Mouse (Mus musculus): ENCODE results near the gene Cbarp. TPM values are rescaled to one million over a fixed set of nuclear protein-coding genes. Genes with fewer than 3 reads are reported as not detected.

Gene Cbarp
- polyA plus RNA-seq, 1 experiment = 32.6 TPM

DNA sequence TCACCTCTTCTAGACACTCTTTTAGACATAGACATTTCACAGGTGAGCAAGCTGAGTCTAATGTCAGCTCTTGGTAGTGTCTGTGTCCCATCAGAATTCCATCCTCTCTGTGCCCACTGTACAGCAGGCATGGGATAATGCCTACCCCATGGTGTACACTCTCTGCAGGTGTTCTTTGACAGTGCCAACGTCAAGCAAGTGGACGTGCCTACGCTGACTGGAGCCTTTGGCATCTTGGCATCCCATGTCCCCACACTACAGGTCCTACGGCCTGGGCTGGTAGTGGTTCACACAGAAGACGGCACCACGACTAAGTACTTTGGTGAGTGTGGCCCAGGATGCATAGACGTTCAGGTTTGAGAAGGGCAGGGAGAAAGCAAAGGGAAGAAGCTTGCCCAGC lies 3.0 kb upstream of the Cbarp start:
- DNase-seq (ENCODE audit: low read depth) = no peak

DNA sequence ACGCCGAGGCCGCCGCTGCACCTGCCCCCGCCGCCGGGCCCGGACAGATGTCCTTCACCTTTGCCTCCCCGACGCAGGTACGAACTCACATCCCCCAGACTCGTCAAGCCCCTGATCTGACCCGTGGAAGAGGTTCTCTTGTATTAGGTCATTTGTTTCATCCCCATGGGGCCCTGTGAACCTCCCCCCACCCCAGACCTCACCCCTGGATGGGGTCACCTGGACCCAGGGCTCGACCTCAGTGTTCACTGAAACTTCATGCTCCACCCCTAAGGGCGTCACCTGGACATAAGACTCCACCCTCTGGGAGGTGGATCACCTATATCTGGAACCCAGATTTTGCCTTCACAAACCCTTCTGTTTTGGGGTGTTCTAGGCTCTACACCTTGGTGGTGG lies 1.9 kb upstream of the Cbarp start:
- DNase-seq (ENCODE audit: low read depth) = no peak

DNA sequence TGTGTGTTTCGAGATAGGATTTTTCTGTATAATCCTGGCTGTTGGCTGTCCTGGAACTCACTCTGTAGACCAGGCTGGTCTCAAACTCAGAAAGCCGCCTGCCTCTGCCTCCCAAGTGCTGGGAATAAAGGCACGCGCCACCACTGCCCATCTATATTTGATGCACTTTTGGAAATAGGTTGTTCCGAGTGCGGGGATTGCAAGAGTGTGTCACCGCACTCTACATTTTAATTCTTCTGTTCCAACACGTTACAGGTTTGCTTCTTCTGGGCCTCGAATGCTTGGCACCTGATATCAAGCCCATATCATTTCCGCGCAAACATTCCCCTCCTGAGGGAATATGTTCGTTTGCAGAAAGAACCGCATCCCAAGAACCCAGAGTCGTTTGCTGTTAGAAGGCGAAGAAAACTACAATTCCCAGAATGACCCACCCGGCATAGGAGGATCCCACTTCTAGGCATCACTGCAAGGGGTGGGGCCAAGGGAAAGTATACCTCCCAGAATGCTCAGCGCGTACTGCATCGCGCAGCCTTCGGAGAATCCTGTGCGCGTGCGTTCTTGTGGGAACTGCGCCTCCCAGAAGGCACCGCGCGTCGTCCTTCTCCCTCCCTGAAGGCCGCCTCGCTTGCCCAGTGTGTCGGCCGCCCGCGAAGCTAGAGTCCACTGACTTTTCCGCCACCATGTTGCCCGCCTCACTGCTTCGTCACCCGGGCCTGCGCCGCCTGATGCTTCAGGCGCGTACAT lies 1.3 kb upstream of the Cbarp start:
- DNase-seq (ENCODE audit: low read depth) = peak; percentile 88

DNA sequence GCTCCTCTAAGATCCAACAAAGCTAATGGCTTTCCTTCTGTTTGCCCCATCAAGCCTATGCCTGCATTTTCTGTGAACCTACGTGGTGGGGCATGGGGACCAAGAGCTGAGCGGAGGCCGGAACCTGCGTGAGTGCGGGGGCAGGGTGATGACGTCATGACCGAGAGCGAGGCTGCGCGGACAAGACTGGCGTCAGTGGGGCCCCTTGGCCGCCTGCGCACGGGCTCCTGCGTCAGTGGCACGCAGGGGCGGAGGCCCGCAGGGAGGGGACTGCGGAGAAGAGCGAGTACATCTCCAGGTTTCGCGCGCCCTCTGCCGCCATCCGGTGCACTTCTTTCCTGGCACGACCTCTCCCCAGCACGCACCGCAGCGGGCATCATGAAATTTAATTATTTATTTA lies 608 bp upstream of the Cbarp start:
- DNase-seq (ENCODE audit: low read depth) = no peak

DNA sequence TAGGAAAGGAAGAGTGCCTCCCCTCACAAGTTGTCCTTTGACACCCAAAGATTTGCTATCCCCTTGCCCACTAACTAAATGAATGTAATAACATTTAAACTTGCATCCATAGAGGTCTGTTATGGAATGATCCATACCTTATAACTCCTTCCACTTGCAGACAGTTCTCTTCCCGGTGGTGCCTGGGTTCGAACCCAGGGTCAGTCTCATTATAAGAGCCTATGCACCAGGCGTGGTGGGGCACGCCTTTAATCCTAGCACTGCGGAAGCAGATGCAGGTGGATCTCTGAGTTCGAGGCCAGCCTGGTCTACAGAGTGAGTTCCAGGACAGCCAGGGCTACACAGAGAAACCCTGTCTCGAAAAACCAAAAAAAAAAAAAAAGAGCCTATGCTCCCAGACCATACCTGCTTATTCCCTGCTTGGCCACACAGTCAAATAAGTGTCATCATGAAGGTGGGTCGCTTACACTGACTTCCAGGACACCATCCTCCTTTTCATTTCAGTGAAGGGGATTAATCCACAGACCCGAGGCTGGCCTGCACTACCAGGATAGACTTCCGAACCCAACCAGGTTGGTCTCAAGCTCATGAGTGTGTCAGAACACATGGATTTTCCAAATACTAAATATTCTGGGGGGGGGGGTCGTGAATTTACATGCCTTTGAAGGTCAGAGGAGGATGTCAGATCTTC lies 515 bp downstream of the Cbarp start:
- no peak for DNase-seq (ENCODE audit: low read depth)

DNA sequence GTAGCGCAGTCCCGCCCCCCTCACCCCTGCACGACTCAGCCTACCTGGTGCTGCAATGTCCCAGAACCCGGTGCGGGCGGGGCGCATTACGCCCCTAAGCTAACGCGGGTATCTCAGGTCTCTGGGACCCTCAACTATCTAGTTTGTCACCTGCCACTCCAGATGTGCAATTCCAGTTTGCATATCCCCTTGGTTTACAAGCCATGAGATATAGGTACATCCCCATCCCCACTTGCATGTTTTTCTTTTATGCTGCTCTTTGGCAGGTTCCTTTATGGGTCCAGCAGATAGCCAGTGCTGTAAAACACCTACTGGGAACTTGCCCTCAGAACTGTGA lies 1.2 kb downstream of the Cbarp start:
- DNase-seq (ENCODE audit: low read depth) = no peak

DNA sequence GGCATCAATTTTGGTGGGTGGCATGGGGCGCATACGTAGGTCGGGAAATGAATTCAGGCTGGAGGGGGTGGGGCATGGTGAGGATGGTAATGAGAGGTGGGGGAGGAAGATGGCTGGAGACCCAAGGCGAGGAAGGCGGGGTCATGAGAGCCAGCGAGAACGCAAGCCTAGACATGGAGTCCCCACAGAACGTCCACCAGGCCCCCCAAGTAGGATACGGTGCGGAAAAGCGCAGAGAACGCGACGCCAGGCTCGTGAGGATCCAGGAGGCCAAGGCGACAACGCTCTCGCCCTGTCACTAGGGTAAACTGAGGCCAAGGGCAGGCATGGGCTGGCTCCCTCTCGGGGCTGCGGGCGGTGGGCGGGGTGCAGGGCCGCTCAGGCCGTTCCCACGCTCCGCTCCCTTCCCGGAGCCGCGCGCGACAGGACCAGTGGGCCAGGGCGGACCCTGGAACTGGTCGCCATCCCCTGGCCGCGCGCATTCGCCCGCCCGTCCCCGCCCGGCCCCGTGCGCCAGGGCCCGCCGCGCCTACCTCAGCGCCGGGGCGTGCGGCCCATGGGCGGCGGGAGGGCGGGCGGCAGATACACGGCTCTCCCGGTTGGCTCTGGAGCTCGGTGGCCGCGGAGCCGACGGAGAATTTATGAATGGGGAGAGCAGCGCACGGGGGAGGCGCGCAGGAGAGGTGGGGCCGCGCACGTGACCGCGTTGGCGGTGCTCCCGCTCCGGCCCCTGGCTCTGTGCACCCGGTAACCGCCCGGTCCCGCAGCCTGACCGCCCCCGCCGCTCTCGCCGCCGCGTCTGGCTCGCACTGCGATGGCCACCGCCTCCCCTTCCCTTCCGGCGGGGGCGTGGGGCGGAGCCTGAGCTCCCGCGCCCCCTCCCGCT lies 1.8 kb downstream of the Cbarp start, which contains the start of gene Atp5d:
Atp5d (plus strand) TSS at position 80 of the 886 bp plus-strand sequence.
- no peak for DNase-seq (ENCODE audit: low read depth)

DNA sequence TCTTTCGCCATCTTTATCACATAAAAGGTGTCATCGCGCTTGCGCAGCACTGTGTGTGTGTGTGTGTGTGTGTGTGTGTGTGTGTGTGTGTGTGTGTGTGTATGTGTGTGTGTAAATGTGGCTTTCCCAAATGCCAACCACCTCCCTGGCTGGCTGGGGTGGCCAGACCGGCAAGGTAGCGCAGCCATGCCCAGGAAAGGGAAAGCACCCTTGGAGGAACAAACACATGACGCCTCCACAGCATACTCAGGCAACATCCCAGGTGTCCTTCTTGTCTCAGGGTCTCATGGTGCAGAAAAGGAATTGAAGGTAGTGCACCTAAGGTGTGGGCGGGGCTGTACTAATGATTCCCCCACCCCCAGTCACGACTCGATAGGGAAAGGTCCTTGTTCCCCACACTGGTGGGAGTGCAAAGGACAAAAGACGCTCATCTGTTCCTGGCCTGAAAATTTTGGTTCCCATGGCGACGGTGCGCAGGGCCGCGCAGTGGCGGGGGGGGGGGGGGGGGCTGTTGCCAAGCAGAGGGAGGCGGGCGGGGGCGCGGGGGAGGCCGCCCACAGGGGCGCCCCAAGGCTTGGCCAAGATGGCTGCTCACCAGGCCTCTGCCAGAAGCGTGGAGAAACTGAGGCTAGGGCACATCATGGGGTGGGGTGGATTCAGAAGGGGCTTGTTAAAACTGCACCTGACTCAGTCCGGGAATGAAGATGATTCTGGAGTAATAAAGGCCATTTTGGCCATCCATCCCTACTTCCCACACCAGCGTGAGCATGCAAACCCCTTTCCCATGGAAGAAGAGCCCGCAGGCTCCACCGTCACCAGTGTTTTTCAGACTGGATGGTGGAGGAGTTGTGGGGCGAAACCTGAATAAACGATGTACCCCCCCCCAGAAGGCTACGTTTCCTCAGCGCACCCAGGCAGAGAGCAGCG lies 2.7 kb downstream of the Cbarp start:
- DNase-seq (ENCODE audit: low read depth) = no peak

DNA sequence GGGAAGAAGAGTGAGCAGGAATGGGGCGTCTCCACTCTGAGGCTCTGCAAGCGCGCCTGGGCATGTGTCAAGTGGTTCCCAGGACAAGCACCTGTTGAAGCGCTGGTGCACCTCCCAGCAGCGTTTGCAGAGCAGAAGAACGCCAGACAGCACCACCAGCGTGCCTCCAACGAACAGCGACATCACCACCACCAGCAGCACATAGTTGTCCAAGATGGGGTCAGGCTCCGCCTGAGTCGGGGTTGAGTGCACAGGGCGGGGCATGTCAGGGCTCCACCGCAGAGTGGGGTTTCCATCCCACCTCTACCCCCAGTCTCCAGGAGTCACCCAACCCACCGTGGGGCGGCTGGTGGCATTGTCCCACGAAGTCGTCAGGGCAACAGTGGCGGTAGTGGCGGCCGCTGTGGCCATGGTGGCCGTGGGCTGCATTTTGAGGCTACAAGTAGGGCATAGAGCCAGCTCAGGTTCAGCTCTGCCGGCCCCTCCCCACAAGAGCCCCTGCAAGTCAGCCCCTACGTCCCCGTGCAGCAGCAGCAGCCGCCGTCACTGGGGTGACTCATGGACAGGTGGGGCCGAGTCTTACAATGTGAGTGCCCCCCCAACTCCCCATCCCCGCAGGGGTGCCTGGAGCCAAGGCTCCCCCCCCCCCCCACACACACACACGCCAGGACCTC lies 3.5 kb downstream of the Cbarp start:
- DNase-seq (ENCODE audit: low read depth) = no peak

DNA sequence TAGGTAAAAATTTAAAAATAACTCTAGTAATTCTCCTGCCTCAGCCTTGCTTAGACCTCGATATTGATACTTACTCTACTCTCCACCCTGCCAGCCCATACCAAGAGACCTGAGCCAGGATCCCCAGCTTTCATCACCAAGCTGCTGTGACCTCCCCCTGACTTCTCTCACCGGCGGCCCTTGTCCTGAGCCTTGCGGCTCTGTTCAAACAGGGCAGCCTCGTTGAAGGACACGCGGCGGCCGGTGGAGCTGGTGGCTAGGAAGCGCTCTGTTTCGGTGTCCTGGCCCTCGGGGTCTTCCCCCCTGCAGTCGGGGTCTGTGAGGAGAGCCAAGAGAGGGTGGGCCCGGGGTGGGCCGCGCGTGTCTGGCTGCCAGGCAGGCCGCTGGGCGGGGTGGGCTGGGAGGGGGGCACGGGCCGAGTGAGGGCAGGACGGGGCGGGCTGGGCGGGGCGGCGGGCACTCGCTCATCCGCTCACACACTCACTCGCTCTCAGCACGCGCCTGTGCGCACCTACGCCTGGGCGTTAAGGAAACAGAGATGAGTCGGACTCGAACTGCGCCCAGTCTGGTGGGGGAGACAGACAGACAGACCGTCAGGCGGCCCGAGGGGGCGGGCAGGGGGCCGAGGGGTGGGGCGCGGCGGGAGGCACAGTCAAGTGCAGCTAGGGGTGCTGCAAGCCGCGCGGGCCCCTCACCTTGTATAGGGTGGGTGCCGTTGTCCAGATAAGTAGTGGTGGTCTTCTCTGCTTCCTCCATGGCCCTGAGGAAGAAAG lies 4.3 kb downstream of the Cbarp start:
- DNase-seq (ENCODE audit: low read depth) = no peak

DNA sequence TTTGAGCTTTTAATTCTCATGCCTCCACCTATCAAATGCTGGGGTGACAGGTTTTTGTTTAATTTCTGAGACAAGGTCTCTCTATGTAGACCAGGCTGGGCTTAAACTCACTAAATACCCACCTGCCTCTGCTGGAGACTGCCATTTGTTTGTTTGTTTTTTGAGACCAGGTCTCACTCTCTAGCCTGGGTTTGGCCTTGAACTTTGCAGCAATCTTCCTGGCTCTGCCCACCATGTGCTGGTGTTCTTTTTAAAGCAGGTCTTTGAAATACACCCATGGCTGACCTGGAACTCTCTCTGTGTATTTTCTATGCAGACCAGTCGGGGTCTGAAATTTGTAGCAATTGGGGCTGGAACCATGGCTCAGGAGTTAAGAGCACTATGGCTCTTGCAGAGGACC lies 5.0 kb downstream of the Cbarp start:
- no peak for DNase-seq (ENCODE audit: low read depth)

DNA sequence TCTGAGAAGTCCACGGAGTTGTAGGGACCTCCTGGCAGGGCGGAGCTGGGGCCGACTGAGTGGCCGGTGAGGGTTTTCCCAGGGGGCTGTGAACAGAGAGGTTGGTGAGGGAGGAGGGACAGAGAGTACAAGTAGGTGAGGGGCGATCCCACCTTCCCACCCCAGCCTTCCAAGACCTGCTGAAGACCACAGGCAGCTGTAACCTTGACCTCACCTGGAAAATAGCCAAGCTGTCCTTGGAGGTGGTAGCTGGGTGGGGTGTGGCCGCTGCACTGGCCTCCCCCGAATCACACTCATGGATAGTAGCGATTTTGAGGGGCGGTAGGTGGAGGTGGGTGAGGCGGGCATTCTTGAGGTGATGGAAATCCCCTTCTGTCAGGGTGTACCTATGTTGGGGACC lies 5.5 kb downstream of the Cbarp start:
- no peak for DNase-seq (ENCODE audit: low read depth)

DNA sequence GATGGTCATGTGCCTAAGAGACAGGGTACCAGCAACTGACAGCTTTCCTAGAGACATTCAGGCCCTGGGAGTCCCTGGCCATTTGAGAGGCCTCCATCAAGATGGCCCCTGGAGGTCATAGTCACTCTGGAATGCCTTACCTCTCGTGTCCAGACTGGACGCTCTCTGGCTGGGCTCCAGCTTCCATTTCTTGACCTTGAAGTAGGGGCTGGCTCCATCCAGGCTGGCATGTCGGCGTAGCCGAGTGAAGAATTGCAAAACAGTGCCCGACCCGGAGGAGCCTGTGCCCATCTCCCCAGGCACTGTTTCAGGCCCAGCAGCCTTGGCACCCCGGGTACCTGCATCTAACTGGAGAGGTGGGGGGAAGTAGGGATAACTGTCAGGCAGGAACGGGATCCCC lies 6.2 kb downstream of the Cbarp start:
- DNase-seq (ENCODE audit: low read depth) = no peak

DNA sequence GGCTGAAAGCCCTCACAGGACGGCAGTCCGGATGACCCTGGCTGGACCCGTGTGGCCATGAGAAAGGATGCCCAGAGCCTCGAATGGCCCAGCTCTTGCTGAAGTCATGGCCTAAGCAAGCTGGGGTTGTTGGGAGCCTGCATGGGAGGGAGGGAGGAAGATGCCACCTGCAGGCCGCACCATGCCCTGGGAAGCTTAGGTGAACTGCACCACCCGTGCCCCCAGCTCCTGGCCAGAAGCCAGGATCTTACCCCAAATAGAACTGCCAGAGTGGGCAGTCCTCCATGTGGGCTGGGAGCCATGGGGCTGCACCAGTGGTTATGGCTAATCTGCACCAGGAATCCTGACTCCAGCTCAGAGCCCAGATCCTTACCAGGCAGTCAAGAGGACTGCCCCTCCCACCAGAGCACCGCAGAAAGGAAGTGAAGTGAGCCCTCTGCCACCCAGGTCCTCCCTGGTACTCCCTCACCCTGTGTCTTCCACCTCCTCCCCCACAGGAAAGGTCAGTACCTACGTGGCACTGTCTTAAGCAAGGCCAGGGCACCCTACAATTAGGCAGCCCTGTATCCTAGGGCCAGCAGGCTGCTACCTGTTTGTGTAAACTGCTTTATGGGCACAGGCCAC lies 7.3 kb downstream of the Cbarp start:
- no peak for DNase-seq (ENCODE audit: low read depth)

DNA sequence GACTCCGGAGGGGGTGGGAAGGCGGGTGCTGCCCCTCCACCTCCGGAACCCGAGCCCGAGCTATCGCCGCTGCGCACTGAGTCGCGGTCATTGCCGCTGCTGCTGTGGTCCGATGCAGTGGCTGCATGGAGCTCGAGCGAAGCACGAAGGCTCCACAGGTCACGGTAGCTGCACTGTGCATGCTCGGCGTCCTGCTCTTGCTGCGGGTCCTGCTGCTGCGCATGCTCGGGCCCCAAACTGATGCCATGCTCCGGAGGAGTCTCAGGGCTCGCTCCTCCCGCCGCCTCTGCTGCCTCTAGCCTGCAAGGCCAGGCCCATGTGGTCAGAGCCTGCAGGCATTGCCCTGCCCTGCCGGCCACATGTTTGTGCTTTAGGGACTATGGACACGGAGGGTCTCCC lies 8.7 kb downstream of the Cbarp start:
- no peak for DNase-seq (ENCODE audit: low read depth)

DNA sequence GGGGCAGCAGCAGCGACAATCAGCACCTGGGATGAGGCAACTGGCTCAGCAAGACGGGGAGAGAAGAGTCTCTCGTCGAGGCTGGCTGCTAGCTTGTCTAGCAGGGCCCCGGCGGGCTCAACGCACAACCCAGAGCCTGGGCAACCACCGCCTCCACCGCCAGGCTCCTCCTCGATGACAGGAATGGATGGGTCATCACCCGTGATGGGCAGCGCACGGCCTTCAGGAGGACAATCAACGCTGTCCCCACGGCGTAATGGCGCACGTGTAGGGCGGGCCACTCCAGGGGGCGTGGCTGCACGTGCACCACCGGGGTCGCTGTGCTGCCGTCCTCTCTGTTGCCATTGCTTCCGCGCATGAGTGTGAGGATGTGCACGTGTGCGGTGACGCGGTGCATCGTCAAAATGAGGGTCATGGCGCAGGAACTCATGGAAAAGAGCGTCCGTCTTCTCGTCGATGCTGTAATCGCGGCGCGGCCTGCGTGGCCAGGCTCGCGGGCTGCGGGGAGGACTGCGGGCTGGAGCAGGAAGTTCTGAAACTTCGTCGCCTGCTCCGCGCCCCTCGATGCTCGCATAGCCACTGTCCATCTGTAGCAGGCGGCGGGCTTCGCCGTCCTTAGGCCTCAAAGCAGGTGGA lies 9.2 kb downstream of the Cbarp start:
- no peak for DNase-seq (ENCODE audit: low read depth)

DNA sequence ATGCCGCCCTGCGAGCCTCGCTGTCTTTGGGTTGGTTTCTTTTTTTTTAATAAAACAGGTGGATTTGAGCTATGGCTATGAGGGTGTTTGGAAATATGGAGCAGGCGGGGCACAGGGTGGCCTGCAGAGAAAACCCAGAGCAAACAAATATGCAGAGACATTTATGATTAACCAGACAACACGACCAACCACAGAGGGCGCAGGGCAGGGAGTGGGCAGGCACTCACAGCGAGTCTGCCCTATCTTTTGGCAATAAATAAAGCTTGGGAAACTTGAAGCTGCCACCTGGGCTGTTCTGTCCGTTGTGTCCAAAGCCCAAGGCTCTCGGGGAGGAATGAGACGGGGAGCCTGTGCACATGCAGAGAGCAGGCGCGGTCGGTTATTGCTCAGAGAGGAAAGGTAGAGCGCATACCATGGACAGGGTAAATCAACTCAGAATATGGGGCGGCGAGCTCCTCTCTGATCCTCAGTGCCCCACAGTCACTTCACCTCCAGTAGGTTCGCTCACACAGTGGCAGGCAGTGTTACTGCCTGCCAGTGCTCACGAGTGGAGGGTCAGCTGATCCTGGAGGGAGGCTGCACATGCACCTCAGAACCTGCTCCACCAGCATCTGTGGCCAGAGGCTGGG lies 10.1 kb downstream of the Cbarp start:
- no peak for DNase-seq (ENCODE audit: low read depth)

DNA sequence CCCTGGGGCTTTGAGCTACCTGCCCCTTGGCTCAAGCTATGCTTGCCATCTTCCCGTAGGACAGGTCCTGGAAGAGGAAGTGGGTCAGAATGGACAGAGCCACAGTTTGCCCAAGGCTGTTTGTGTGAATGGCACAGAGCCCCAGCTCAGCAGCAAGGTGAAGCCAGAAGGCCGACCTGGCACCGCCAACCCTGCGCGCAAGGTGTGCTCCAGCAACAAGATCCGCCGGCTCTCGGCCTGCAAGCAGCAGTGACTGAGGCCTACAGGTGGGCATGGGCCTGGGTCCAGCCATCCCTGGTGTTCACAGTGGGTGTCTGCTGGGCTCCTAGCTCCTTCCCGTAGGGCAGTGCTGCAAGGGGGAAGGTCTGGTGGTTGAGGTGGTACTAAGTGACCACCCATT lies 10.8 kb downstream of the Cbarp start:
- DNase-seq (ENCODE audit: low read depth) = no peak

DNA sequence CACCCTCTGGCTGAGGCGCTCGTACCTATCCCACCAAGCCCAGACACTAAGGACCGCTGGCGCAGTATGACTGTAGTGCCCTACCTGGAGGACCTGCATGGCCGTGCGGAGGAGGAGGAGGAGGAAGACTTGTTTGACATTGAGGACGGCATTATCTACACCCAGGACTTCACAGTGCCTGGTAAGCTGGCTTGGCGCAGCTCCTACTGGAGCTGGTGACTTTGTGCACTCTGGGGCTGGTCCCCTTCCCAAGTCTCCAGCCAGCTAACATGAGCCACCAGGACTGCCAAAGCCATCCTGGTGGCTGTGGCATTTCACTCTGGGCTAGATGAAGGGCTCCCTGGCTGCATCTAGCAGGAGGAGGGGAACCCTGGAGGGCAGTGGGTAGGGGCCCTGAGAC lies 12.7 kb downstream of the Cbarp start:
- DNase-seq (ENCODE audit: low read depth) = no peak

All from gonadal fat pad, adult 2 months (tissue).